Mouse (Mus musculus) stomach, postnatal 0 days (tissue): ENCODE measurements around the gene Bicc1. TPM values are rescaled to one million over a fixed set of nuclear protein-coding genes. Genes with fewer than 3 reads are reported as not detected.

Source experiments
- ATAC-seq: fragments of 200-750 bp; cut with Nextera tagmentation; 2 replicates; pipeline ENCODE4 v1.8.0; 2017; ENCODE audit not compliant: low FRiP score, low TSS enrichment
- DNase-seq: peaks from one replicate; pipeline ENCODE4 v3.0.0-alpha.2; 2016; ENCODE audit warnings: low spot score
- H3K27ac ChIP-seq: fragments of 300-500 bp; sonication (generic); replicated peaks from 2 replicates; pipeline ENCODE4 v1.5.1; 2014; ENCODE audit warnings: mild to moderate bottlenecking, control low read depth
- H3K27me3 ChIP-seq: fragments of 300-500 bp; sonication (generic); 2 replicates; pipeline ENCODE4 v1.6.1; 2014; ENCODE audit warnings: low read length; ENCODE audit not compliant: control insufficient read depth, insufficient read depth
- H3K36me3 ChIP-seq: fragments of 300-500 bp; sonication (generic); 2 replicates; pipeline ENCODE4 v1.6.1; 2014; ENCODE audit warnings: low read length, mixed read lengths; ENCODE audit not compliant: control insufficient read depth, insufficient read depth
- H3K4me1 ChIP-seq: fragments of 300-500 bp; sonication (generic); replicated peaks from 2 replicates; pipeline ENCODE4 v1.6.1; 2014; ENCODE audit warnings: antibody characterized with exemption; ENCODE audit not compliant: control insufficient read depth, insufficient read depth
- H3K4me2 ChIP-seq: fragments of 300-500 bp; sonication (generic); replicated peaks from 2 replicates; pipeline ENCODE4 v1.6.1; 2014; ENCODE audit warnings: low read depth, mild to moderate bottlenecking, control low read depth, moderate library complexity
- H3K4me3 ChIP-seq: fragments of 300-500 bp; sonication (generic); 2 replicates; pipeline ENCODE4 v1.5.1; 2014; ENCODE audit warnings: low read depth, low read length, control low read depth
- H3K9ac ChIP-seq: fragments of 300-500 bp; sonication (generic); 2 replicates; pipeline ENCODE4 v1.6.1; 2014; ENCODE audit warnings: mild to moderate bottlenecking, low read length, control low read depth, mixed read lengths
- H3K9me3 ChIP-seq: fragments of 300-500 bp; sonication (generic); 2 replicates; pipeline ENCODE4 v1.6.1; 2016; ENCODE audit warnings: low read length; ENCODE audit not compliant: control insufficient read depth
- CTCF ChIP-seq: IDR thresholded peaks from 2 replicates; pipeline ENCODE4 v1.5.1; 2016; ENCODE audit warnings: antibody characterized with exemption, low read depth, mild to moderate bottlenecking, moderate library complexity
- EP300 ChIP-seq: optimal IDR thresholded peaks from 2 replicates; pipeline ENCODE3; 2016; ENCODE audit warnings: antibody characterized with exemption
- WGBS: fragments of 180-500 bp; shearing (Covaris S2); extraction: QIAGEN DNeasy Blood & Tissue Kit; methylation state at CpG from one replicate; pipeline ENCODE4 v1.1.7; 2014; 5-methylcytosine and 5-hydroxymethylcytosine counted together
- polyA plus RNA-seq: library from polyadenylated mRNA; unstranded; fragments of >200 nt; fragmentation: Nextera tagmentation; extraction: Ambion mirVana; gene quantifications from 2 replicates; pipeline ENCODE4 v1.2.1, GENCODE M21; 2015

Gene Bicc1
- polyA plus RNA-seq, result 9.6 and 9.8 TPM in 2 replicates

DNA sequence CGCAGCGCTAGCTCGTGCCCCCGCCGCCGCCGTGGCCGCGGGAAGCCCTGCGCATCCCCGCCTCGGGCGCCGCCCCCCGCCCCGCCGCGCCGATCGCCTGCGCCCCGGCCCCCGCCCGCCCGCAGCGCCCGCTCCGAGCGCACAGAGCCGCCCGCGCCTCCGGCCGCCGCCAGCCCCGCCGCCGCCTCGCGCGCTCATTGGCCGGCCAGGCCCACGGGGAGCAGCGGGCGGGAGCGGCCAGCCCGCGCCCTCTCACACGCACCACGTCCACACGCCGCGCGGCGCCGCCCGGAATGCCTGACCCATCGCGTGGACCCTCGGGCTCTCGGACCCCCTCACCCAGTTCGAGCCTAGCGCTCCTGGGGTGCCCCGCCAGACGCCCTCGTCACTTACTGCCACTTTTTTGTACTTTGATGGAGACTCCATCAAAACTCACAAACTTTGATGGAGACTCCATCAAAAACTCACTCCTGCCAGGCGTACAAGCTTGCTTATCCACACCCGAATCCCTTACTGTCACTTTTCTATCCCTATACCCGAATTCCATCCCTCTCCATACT is at the start of gene Bicc1:
Gene Bicc1 (minus strand): TSS at position 25 of the 560 bp plus-strand sequence.
- Histone ChIP-seq H3K4me1 (no peaks in the 10 kb centered on the region), H3K36me3 (no peaks in the 10 kb centered on the region), H3K9me3 (no peaks in the 10 kb centered on the region), H3K4me3 (peak within 1 kb of the TSS; percentile 70), H3K27ac (peak within 1 kb of the TSS; percentile 79), H3K4me2 (peak within 1 kb of the TSS; percentile 93), H3K9ac (peak within 1 kb of the TSS; percentile 73), H3K27me3 (no peaks in the 10 kb centered on the region)
- WGBS, result 2% methylated on average over 32 of the region's 69 CpGs
- ATAC-seq (peak; percentile 90), DNase-seq (peak; percentile 55)
- no peak for TF ChIP-seq CTCF
- no peak for TF ChIP-seq EP300

DNA sequence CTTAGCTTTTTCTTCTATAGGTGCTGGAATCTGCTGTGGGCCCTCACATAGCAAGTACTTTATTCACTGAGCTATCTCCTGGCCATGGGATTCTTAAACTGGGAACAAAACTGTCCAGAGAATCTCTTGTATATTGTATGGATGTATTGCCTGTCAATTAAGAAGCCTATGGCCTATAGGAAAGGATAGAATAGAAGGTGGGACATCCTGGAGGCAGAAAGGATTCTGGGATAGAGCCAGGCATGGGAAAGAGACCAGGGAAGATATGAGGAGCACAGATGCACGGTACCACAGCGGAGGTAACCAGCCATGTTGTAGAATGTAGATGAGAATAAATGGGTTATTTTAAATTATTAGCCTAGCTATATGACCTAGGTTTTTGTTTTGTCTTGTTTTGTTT is 42.0 kb upstream of the Bicc1 start:
- DNase-seq, result no peak
- H3K27me3 ChIP-seq, result no peaks in the 10 kb centered on the region
- no peaks in the 10 kb centered on the region for H3K36me3 ChIP-seq
- H3K4me2 ChIP-seq, result no peak overlapping the region
- no peak overlapping the region for H3K4me3 ChIP-seq
- no peak for ATAC-seq
- no peak overlapping the region for H3K27ac ChIP-seq
- H3K9me3 ChIP-seq, result no peaks in the 10 kb centered on the region
- TF ChIP-seq EP300 (no peak), CTCF (no peak)
- no peak overlapping the region for H3K9ac ChIP-seq
- WGBS, result 84% methylated on average over 2 of the region's 2 CpGs
- no peaks in the 10 kb centered on the region for H3K4me1 ChIP-seq

DNA sequence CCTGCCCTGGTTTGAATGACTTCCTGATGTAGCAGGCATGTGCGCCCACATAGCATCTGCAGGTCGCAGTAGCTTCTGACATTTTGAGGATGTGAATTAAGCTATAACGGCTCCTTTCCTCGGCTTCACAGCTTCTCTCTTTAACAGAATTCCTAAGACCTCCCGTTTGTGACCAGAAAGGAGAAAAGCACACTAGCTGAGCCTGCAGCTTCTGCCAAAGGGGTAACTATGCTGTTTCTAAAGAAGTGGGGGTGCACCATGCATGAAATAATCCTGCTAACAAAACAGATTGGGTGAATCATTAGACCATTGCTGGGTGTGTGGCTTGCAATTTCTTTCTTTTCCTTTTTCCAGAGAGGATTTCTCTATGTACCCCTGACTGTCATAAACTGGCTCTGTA is 41.5 kb upstream of the Bicc1 start:
- Histone ChIP-seq H3K4me2 (no peak overlapping the region), H3K27ac (no peak overlapping the region), H3K4me1 (no peaks in the 10 kb centered on the region), H3K27me3 (no peaks in the 10 kb centered on the region), H3K36me3 (no peaks in the 10 kb centered on the region), H3K4me3 (no peak overlapping the region), H3K9me3 (no peaks in the 10 kb centered on the region), H3K9ac (no peak overlapping the region)
- 60% methylated on average over 5 of the region's 5 CpGs for WGBS
- ATAC-seq (no peak), DNase-seq (no peak)
- TF ChIP-seq CTCF, result no peak
- no peak for TF ChIP-seq EP300

DNA sequence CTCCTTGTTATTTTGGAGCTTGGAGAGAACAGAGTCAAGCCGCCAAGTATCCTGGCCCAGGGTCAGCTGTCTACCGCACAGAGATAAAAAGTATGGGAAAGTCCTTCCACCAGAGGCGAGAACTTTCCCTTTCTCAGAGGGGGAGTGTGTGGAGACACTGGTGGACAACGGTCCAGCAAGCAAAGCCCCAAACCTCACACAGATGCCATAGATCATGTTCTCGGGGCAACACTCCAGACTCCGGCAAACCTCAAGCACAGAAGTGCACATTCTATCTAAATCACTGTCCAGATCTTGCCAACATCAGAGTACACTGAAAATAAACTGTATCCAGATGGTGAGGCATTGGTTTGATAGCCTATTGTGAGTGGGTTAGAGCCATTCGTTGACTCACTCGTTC is 39.2 kb upstream of the Bicc1 start:
- Histone ChIP-seq H3K4me2 (no peak overlapping the region), H3K36me3 (no peaks in the 10 kb centered on the region), H3K9me3 (no peaks in the 10 kb centered on the region), H3K27me3 (no peaks in the 10 kb centered on the region), H3K27ac (no peak overlapping the region), H3K4me3 (no peak overlapping the region), H3K9ac (no peak overlapping the region), H3K4me1 (no peaks in the 10 kb centered on the region)
- TF ChIP-seq EP300 (no peak), CTCF (no peak)
- no peak for DNase-seq
- 57% methylated on average over 8 of the region's 8 CpGs for WGBS
- ATAC-seq, result no peak

DNA sequence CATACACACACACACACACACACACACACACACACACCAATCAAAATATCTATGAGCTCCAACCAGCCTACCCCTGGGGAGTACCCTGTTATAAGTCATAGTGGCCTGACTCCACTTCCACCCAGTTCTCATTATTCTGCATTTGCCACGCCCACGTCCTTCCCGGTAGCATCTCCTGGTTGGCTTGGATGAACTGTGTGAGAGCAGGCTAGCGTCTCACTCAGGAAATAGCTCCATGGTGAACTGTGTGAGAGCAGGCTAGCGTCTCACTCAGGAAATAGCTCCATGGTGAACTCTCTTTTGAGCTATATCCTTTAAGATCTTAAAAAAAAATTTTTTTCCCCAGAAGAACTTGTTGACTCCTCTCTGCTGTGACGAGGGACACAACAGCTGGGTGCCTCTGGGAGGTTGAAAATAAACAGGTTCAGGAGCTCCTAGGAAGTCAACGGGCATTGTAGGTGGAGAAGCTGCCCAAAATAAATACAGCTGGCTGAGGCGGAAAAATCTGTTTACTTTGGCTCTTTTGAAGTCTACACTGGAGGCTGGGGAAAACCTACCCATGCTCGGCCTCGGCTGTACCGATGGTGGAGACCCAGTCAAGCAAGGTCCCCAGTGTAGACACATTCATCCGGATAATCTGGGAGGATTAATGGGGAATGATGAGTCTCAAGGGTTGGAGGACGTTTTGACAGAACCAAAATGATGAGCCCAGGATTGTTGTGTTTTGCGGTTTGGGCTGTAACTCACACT is 37.7 kb upstream of the Bicc1 start:
- H3K9me3 ChIP-seq, result no peaks in the 10 kb centered on the region
- H3K4me3 ChIP-seq, result no peak overlapping the region
- no peak overlapping the region for H3K27ac ChIP-seq
- ATAC-seq, result no peak
- TF ChIP-seq EP300 (no peak), CTCF (no peak)
- no peak for DNase-seq
- 28% methylated on average over 14 of the region's 14 CpGs for WGBS
- H3K36me3 ChIP-seq, result no peaks in the 10 kb centered on the region
- no peaks in the 10 kb centered on the region for H3K4me1 ChIP-seq
- H3K9ac ChIP-seq, result no peak overlapping the region
- H3K27me3 ChIP-seq, result no peaks in the 10 kb centered on the region
- no peak overlapping the region for H3K4me2 ChIP-seq

DNA sequence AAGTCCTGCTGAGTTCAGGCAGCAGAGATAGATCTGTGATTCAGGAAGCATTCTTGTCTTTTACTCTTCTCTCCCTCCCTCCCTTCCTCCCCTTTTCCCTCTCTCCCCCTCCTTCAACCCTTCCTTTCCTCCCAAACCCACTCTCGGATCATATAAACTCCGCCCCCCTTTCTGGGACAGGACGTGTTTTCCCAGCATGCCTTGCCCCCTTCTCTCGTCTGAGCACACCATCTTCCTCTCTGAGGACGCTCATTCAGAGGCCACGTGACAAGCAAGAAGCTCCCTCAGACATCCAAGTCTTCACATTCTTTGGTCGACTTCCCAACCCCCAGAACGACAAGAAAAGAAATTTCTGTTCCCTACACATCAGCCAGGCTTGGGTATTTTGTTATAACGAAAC is 36.0 kb upstream of the Bicc1 start:
- no peaks in the 10 kb centered on the region for H3K27me3 ChIP-seq
- DNase-seq, result no peak
- no peaks in the 10 kb centered on the region for H3K36me3 ChIP-seq
- no peak overlapping the region for H3K4me3 ChIP-seq
- no peak overlapping the region for H3K27ac ChIP-seq
- ATAC-seq, result no peak
- H3K9ac ChIP-seq, result no peak overlapping the region
- 39% methylated on average over 9 of the region's 9 CpGs for WGBS
- H3K9me3 ChIP-seq, result no peaks in the 10 kb centered on the region
- TF ChIP-seq EP300 (no peak), CTCF (no peak)
- H3K4me1 ChIP-seq, result no peaks in the 10 kb centered on the region
- no peak overlapping the region for H3K4me2 ChIP-seq
